Mouse (Mus musculus): ENCODE data around the gene Grin3b.

DNA sequence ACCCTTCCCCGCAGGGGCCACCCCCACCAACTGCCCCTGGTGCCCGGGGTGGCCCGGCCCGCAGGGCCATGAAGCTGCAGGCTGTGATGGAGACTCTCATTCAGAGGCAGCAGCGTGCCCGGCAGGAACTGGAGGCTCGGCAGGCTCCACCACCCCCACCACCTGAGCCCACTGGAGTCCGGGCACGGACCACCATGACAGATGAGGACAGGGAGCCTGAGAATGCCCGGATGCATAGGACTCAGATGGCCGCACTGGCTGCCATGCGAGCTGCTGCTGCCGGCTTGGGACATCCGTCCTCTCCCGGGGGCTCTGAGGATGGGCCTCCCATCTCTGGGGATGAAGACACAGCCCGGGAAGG is 39.7 kb upstream of the Grin3b start:
- TF ChIP-seq MAFK (IDR thresholded peaks at IDR 0.05; ENCODE audit: insufficient read depth, low read depth, low read length) (no peak), HCFC1 (IDR thresholded peaks at IDR 0.05; ENCODE audit: borderline replicate concordance, insufficient read depth, low read length) (no peak), ZC3H11A (IDR thresholded peaks at IDR 0.05; ENCODE audit: borderline replicate concordance, low read depth, low read length) (no peak), CHD2 (IDR thresholded peaks at IDR 0.05; ENCODE audit: low read depth, low read length) (no peak)
